Mouse (Mus musculus): ENCODE measurements around the gene Tenm2. TPM values are rescaled to one million over a fixed set of nuclear protein-coding genes. Genes with fewer than 3 reads are reported as not detected.
A peak's percentile ranks its signal among the peaks of the same experiment; 100 is the strongest.

The Tenm2 gene
- total RNA-seq, 2 experiments from 2014 or later = 0.05 to 0.06 TPM

DNA sequence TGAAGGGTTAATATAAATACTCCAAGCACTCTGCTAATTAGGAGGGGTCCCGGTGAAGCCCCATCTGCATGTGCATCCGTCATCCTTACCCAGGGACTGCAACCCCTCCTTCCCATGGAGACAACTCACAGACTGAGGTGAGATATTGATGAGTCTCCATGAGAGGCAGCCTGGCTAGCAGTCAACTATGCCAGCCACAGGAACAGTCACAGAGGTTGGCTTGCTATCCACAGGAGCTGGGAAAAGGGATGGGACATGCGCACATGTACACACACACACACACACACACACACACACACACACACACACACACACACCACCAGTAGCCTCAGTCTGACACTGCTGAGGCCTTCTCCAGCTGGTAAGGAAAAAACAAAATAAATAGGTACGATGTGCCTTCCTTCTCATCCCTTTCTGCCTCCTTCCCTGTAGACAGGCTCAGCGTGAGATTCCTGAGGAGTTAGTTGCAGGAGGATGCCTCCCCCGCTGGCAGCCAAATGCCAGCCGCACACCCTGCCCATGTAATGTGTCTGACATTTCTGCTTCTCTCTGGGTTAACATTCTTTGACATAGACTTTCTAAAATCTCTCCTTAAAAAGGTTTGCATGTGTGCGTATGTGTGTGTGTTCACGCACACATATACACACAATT, 740.7 kb downstream of the Tenm2 start:
- intact Hi-C loops (cut with DNase I) = no loop called here
- no peak for DNase-seq

DNA sequence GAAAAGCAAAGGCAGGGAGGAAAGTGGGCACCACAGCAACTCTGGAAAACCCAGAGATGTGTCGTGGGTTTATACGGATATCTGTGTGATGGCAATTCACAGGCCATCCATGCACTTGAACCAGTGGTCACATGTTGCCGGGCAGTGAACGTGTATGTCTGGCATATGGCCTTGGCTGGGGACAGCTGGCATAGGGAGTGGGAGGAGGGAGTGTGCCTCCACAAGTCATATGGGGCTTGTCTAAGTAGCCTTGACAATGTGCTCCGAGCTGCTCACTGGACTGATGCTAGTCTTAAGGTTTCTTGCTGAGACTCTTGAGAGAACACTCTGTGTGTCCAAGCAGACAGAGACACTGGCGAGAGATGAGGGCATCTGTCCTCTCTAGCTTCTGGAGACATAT, 743.5 kb downstream of the Tenm2 start:
- DNase-seq = no peak
- intact Hi-C loops (cut with DNase I) = no loop called here

DNA sequence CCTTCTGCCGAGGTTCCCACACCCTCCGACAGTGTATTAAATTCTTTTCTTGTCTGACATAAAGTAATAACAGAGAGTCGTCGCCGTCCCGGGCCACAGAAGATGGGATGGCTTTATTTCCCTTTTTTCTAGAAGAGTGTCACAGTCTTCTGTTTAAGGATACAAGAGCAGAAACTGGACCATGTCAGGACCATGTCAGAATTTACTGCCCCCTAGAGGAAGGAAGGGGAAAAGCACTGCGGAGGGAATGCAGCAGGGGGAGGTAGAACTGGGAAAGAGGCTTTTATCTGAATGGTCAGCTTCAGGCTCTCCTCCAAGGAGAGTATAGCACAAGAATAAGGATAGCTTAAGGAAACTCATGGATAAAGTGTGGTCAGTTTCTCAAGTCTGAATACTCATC, 745.7 kb downstream of the Tenm2 start:
- no peak for DNase-seq
- intact Hi-C loops (cut with DNase I) = no loop called here

- intact Hi-C loops (cut with DNase I) = no loop called here
- no peak for DNase-seq
Measured at GRCm38 (mm10) chr11:36488666-36489065, 747.1 kb downstream of the Tenm2 start.

DNA sequence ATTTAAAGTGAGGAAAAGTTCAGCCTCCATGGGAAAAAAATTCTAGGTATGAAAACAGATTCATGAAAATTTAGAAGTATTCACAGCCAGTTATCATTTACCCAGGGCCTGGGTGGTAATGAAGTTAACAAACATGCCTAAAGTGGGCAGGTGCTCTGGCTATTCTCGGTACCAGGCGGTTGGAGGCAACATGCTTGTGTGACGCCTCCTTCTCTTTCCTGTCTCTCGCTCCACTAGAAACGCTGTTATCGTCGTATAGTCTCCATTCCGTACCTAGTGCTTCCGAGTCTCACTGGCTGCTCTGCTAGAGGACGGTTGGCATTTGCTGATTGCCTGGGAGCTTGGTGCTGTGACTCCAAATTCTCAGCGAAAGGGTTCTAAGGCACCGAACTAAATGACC, 749.7 kb downstream of the Tenm2 start:
- intact Hi-C loops (cut with DNase I) = no loop called here

GRCm38 (mm10) chr11:36484466-36485069, 751.2 kb downstream of the Tenm2 start:
- intact Hi-C loops (cut with DNase I) = no loop called here
- no peak for DNase-seq

More for the DNA sequence above, 749.7 kb downstream of the Tenm2 start:
- no peak for DNase-seq

DNA sequence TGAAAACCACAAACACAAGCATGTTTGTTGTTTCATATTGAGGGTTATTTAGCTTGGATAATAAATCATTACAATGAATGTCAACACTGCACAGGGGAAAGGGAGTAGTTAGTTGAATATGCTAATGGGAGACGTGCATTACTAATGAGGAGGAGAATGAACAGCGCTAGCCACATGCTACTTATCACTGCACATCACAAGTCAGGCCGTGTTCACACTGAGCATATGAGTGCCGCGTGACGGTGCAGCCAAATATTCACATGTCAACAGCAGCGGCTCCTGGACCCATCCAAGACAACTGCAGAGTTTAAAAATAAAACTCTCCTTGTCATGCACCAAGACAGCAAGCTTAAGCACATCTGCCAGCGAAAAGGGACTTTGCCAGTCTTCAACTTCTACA, 753.6 kb downstream of the Tenm2 start:
- intact Hi-C loops (cut with DNase I) = no loop called here
- DNase-seq = peak in 1 of 2 experiments; percentile 13

- no peak for DNase-seq
- intact Hi-C loops (cut with DNase I) = no loop called here
Measured at GRCm38 (mm10) chr11:36481524-36481923, 754.2 kb downstream of the Tenm2 start.

- DNase-seq = no peak
- intact Hi-C loops (cut with DNase I) = no loop called here
Measured at GRCm38 (mm10) chr11:36481086-36481485, 754.7 kb downstream of the Tenm2 start.

GRCm38 (mm10) chr11:36469811-36470551, 765.8 kb downstream of the Tenm2 start:
- intact Hi-C loops (cut with DNase I) = no loop called here
- DNase-seq = no peak

GRCm38 (mm10) chr11:36458451-36458850, 777.3 kb downstream of the Tenm2 start:
- DNase-seq = no peak
- intact Hi-C loops (cut with DNase I) = no loop called here

DNA sequence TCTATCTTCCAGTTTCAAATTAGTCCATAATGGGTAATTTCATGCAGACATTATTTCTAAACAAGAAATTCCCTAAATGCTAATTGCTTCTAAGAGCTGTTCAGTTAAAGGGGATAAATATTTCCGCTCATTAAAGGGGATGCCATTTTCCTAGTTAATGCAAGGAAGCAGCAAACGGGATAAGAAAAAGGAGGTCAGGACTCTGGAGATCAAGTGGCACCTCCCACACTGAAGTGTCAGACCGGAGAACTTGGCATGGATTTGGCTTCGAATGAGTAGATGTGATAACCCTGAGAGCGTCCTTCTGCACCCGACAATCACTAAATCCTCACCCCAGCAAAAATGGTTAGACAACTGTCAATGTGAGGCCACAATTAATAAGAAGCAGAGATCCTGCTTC, 781.7 kb downstream of the Tenm2 start:
- intact Hi-C loops (cut with DNase I) = no loop called here
- DNase-seq = no peak

DNA sequence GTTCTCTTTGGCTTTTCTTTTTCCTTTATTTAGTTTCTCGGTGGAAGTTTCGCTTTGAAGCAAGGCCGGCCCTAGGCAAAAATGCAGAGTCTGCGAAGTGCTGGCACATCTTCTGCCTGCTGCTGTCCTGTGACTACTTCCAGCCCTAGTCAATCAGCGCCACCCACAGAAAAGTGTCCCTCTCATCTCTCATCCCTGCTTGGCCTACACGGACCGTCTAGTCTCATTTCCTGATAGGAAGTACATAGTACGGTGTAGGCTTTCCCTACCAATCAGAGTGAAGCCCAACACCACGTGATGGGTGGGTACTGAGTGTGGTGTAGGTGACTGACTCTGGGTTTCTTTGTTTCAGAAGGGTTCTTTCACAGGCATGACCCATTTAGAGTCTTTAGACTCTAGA, 783.3 kb downstream of the Tenm2 start:
- no peak for DNase-seq
- intact Hi-C loops (cut with DNase I) = no loop called here

DNA sequence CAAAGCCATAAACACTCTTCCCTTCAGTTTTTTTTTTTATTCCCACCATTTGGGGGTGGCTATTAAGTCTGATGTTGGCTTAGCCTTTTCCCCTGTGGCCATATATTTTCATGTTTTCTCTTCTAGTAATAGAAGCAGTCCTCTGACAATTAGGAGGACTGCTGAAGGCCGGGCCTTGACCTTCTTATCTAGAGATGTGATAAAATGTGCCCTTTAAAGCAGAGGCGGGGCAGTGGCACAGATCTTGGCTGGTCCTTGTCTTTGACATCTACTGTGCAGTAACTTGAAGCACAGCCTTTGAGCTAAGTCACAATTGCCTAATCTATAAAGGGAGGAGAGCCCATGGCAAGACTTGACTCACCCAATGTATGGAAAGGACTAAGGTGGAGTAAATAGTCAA, 789.4 kb downstream of the Tenm2 start:
- intact Hi-C loops (cut with DNase I) = no loop called here
- no peak for DNase-seq

- no peak for DNase-seq
- intact Hi-C loops (cut with DNase I) = no loop called here
Measured at GRCm38 (mm10) chr11:36443821-36444220, 791.9 kb downstream of the Tenm2 start.

- intact Hi-C loops (cut with DNase I) = no loop called here
- DNase-seq = no peak
Measured at GRCm38 (mm10) chr11:36441801-36442200, 794.0 kb downstream of the Tenm2 start.

DNA sequence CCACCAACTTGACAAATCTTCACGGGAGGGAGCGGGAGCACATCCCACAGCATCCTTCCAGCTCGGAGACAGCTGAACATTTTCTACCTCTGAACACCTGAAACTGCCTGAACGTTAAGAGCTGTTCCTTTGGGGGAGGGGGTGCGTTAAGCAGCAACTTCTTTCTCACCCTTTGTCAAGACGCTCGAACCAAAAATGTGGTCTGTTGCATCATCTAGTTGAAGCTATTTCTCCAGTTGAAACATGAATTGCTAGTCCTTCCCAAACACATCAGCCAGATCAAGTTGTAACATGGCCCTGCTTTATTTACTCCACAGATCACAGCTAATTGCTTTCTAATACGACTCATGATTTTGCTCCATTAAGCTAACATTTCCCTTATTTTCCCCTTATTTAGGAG, 799.5 kb downstream of the Tenm2 start:
- no peak for DNase-seq
- intact Hi-C loops (cut with DNase I) = no loop called here

- DNase-seq = no peak
- intact Hi-C loops (cut with DNase I) = no loop called here
Measured at GRCm38 (mm10) chr11:36428947-36429346, 806.8 kb downstream of the Tenm2 start.

GRCm38 (mm10) chr11:36424959-36425358, 810.8 kb downstream of the Tenm2 start:
- intact Hi-C loops (cut with DNase I) = no loop called here
- no peak for DNase-seq

- intact Hi-C loops (cut with DNase I) = no loop called here
- DNase-seq = no peak
Measured at GRCm38 (mm10) chr11:36420047-36420446, 815.7 kb downstream of the Tenm2 start.

GRCm38 (mm10) chr11:36415244-36415643, 820.5 kb downstream of the Tenm2 start:
- intact Hi-C loops (cut with DNase I) = no loop called here
- no peak for DNase-seq

DNA sequence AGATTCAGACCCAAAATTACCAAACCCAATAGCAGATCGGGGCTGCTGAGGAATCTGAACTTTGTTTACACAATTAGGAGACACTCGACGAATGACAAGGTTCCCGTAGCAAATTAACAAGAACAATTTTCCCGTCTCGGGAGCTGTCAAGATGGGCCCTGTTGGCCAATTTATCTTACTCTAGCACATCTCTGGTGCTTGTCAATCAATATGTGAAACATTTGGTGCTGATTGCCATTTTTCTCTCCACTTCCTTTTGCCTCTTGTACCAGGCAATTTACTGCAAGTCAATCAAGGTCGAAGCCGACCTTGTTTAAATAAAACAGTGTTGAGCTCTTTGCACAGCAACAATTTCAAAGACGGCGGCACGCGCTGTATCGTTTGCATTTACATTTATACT, 824.9 kb downstream of the Tenm2 start:
- DNase-seq = no peak
- intact Hi-C loops (cut with DNase I) = no loop called here
